8 mouse cellular contexts compared by ENCODE assay signal in the genomic region with DNA sequence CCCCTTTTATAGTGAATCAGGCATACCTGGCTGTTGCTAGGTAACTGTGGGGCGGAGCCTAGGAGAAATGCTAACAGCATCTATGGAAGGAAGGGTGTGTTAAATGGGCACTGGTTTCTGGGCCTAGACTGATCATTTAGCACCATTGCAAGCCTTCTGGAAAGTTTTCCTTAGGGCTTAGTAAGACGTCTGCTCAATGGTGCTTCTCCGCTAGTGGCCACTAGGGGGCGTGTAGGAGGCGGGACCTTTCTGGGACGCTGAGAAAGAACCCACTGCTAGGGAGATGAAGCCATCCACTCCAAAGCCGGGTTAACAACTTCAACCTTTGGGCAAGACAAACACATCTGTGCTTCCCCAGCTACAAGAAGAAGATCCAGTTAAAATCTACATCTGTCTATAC. TPM values are rescaled to one million over a fixed set of nuclear protein-coding genes. Genes with fewer than 3 reads are reported as not detected.
DNase-seq lines count a peak whose midpoint lies in the region; TF ChIP-seq lines count a peak whose summit lies in the region.
"Had no signal": no experiment of that assay in that cellular context is flagged by ENCODE, and none has a peak within 500 bp of the region (broad histone marks: within the 10 kb centered on the region; RNA-seq: fewer than 3 reads in every experiment).

No protein-coding gene starts in this region.

- no peaks in the 10 kb centered on the region for H3K9me3 ChIP-seq in ES-Bruce4 (replicated peaks; ENCODE audit: control insufficient read depth, insufficient read depth, low read length, poor library complexity, severe bottlenecking)
- H3K9me3 ChIP-seq: limb, embryonic 13.5 days had no signal

- no peaks in the 10 kb centered on the region for H3K79me2 ChIP-seq in heart, adult 2 months (replicated peaks; ENCODE audit: control insufficient read depth, insufficient read depth, low read length)

- H3K4me1 ChIP-seq in ES-Bruce4 (ENCODE audit: control insufficient read depth, insufficient read depth, low read length): no peaks in the 10 kb centered on the region
- peaks cover 1% of the 10 kb centered on the region; the same call in 1 of the 2 replicates for H3K4me1 ChIP-seq in heart, adult 2 months (ENCODE audit: control insufficient read depth, insufficient read depth, low read length)

- no peak overlapping the region for H3K4me3 ChIP-seq in ES-Bruce4 (ENCODE audit: low read depth, low read length)
- H3K4me3 ChIP-seq in heart, adult 2 months: no peak overlapping the region
- H3K4me3 ChIP-seq: limb, embryonic 13.5 days had no signal

- H3K27ac ChIP-seq in ES-Bruce4 (ENCODE audit: insufficient read depth, low read length): no peak overlapping the region
- no peak overlapping the region for H3K27ac ChIP-seq in heart, adult 2 months
- H3K27ac ChIP-seq: limb, embryonic 13.5 days had no signal

- TF ChIP-seq CTCF in ES-Bruce4 (IDR thresholded peaks at IDR 0.05; ENCODE audit: low read depth, low read length): peak; percentile 82
- TF ChIP-seq CTCF in heart, adult 2 months (IDR thresholded peaks at IDR 0.05): peak; percentile 99; the same call in 1 of the 2 replicates

- TF ChIP-seq POLR2A in ES-Bruce4 (IDR thresholded peaks at IDR 0.05; ENCODE audit: insufficient read depth, low read length): no peak
- TF ChIP-seq POLR2A in heart, adult 2 months (IDR thresholded peaks at IDR 0.05; ENCODE audit: insufficient read depth, low read depth, low read length): no peak

- H3K27me3 ChIP-seq in ES-Bruce4 (ENCODE audit: control insufficient read depth, insufficient read depth, low read length, poor library complexity, severe bottlenecking): no peaks in the 10 kb centered on the region
- H3K27me3 ChIP-seq in heart, adult 2 months (ENCODE audit: control insufficient read depth, insufficient read depth, low read length): no peaks in the 10 kb centered on the region
- H3K27me3 ChIP-seq: limb, embryonic 13.5 days had no signal

- WGBS in heart, adult 2 months: 9% methylated on average over 7 of the region's 7 CpGs

- no peak for TF ChIP-seq EP300 in ES-Bruce4 (IDR thresholded peaks at IDR 0.05; ENCODE audit: insufficient read depth, low read depth, low read length)
- 0 out of 2 replicates have a peak, but pooled peaks have one; percentile 57 for TF ChIP-seq EP300 in heart, adult 2 months (IDR thresholded peaks at IDR 0.05; ENCODE audit: insufficient read depth, low read depth, low read length)

- peak; percentile 53 for DNase-seq in adipocyte (ENCODE audit: low spot score)
- DNase-seq in cerebellum, postnatal 4 days (ENCODE audit: low spot score in 2 of 2): peak; percentile 53 to 78
- peak; percentile 70 to 80 for DNase-seq in heart, adult 2 months
- peak; percentile 81 to 87 for DNase-seq in kidney, postnatal 25 days
- peak; percentile 72 to 86 for DNase-seq in lung, postnatal 4 days
- DNase-seq in spleen, adult 12 weeks (ENCODE audit: low spot score): peak; percentile 51

- intact Hi-C loops in heart, adult 2 months (cut with DNase I): loop anchor here (1.0 to 5.0 kb wide), 2 partner anchors 59 to 88 kb away; no protein-coding TSS in a partner anchor

- no peaks in the 10 kb centered on the region for H3K36me3 ChIP-seq in ES-Bruce4 (ENCODE audit: control insufficient read depth, insufficient read depth, low read length, poor library complexity, severe bottlenecking)
- no peaks in the 10 kb centered on the region for H3K36me3 ChIP-seq in heart, adult 2 months (ENCODE audit: control insufficient read depth, insufficient read depth, low read length)
- H3K36me3 ChIP-seq: limb, embryonic 13.5 days had no signal

- no peak overlapping the region for H3K9ac ChIP-seq in ES-Bruce4 (ENCODE audit: low read depth, poor library complexity, severe bottlenecking)
- H3K9ac ChIP-seq in heart, adult 2 months (ENCODE audit: low read depth, low read length): no peak overlapping the region
- H3K9ac ChIP-seq: limb, embryonic 13.5 days had no signal

RNA-seq across cellular contexts. Expression of a gene that starts 57.6 kb away (rescaled TPM):
- 15.2 and 16.5 TPM in 2 replicates for polyA plus RNA-seq in ES-Bruce4 (2011; ENCODE audit: insufficient read depth, insufficient read length, low read depth, missing spikeins)
- total RNA-seq in heart, adult 2 months (2021): 100 to 1,000 TPM; 248 to 328 TPM
- 41.0 and 59.1 TPM in 2 replicates for polyA plus RNA-seq in heart, adult 2 months (2012; rRNA removed)
